Mouse (Mus musculus) kidney, adult 2 months (tissue): ENCODE measurements around the gene Sox30.

Experiments
- CTCF ChIP-seq: fragments of 200-500 bp; conservative IDR thresholded peaks from 2 replicates; pipeline ENCODE4 v1.5.1; 2011; ENCODE audit warnings: low read depth, mild to moderate bottlenecking, control low read depth, low read length, moderate library complexity, mixed read lengths; ENCODE audit not compliant: insufficient read depth, insufficient read length
- POLR2A ChIP-seq: fragments of 200-500 bp; IDR thresholded peaks from one replicate; pipeline ENCODE4 v1.6.1; 2011; ENCODE audit warnings: low read depth, low read length, control low read depth

DNA sequence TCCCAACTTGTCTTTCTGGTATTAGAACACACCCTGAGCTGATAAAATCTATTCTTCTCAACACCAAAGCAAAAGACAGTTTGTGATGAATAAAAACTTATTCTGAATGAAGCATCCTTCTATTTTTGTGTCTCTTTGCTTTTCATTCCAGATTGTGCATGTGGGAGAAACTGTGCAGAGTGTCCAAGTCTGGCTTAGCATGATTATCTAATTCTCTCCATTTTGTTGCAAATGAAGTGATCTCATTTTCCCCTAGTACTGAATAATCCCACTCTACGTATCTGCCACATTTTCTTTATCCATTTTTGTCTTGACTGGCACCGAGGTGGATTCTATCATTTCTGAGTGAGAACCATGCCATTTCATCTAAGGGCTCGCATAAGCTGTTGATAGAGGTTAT lies 4.0 kb upstream of the Sox30 start:
- TF ChIP-seq CTCF, result no peak
- TF ChIP-seq POLR2A, result no peak
